Mouse (Mus musculus): ENCODE measurements around the gene Tifab. TPM values are rescaled to one million over a fixed set of nuclear protein-coding genes. Genes with fewer than 3 reads are reported as not detected.

The Tifab gene
- polyA plus RNA-seq, 1 experiment = 6.6 TPM

- Histone ChIP-seq H3K9me3 (no peaks in the 10 kb centered on the region), H3K36me3 (replicated peaks; ENCODE audit: low read length) (no peaks in the 10 kb centered on the region), H3K27me3 (replicated peaks) (no peaks in the 10 kb centered on the region), H3K4me1 (peaks cover 38% of the 10 kb centered on the region), H3K4me3 (replicated peaks) (no peak overlapping the region)
- TF ChIP-seq GATA1 (IDR thresholded peaks at IDR 0.05; ENCODE audit: borderline replicate concordance, low read length) (no peak), FLI1 (IDR thresholded peaks at IDR 0.05; ENCODE audit: low read length) (no peak)
These were observed 35.6 kb downstream of the Tifab start for GRCm38 (mm10) chr13:56143151-56143513.

DNA sequence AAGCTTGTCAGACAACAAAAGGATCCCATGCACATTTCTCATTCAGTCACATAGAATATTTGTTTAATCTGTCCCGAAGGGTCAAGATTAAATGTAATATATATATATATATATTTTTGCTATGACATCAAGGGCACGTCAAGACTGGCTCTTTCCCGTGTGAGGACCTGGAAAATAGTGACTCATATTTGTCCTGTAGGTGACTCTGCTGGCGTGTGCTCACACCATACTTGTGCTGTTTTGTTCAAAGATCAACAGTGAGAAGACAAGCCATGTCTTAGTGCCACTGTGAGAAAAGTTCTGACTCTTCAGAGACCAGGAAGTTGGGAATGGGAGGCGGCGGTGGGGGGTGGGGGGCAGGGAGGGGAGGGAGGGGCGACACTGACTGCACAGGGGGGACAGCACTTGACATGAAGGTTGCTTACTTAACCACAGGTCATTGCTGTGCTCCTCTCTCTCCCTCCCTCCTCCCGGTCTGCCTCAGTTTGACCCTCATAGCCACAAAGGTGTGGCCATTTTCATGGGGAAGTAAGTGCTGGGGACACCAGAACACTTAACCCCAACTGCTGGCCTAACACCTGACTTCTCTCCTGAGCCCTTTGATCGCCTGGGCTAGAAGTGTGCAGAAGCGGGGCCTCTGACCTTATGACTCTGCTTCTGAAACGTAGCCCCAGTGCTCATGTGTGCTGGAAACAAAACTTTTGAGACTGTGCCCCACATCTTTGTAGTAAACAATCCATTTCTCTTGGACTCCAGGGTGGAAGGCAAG, 36.1 kb downstream of the Tifab start:
- H3K36me3 ChIP-seq (replicated peaks; ENCODE audit: low read length) = no peaks in the 10 kb centered on the region
- peaks cover 32% of the 10 kb centered on the region for H3K4me1 ChIP-seq
- no peaks in the 10 kb centered on the region for H3K9me3 ChIP-seq
- no peaks in the 10 kb centered on the region for H3K27me3 ChIP-seq (replicated peaks)
- no peak for TF ChIP-seq FLI1 (IDR thresholded peaks at IDR 0.05; ENCODE audit: low read length)
- TF ChIP-seq GATA1 (IDR thresholded peaks at IDR 0.05; ENCODE audit: borderline replicate concordance, low read length) = no peak
- H3K4me3 ChIP-seq (replicated peaks) = no peak overlapping the region

DNA sequence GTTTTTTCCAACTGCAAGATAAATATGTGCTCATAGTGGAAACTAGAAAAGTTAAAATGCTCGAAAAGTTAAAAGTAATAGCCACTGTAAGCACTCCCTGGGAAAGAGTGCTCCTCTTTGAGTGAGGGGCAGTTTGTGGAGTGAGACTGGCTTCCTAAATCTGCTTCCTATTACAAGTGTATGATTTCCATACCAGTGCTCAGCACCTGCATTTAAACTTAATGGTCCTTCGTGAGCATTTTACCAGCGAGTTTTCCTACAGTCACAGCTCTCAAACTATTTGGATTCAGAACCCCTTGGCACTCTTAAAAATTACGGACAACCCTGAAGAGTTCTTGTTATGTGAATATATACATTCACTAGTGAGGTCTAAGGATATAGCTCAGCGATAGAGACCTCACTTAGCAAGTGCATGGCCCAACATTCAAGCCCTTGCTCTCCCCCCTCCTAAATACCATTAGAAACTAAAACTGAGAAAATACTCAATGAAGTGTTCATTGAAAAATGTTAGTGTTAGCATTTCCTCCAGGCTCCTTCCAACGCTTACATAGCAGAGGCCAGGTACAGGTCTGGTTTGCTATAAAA, 39.4 kb downstream of the Tifab start:
- no peaks in the 10 kb centered on the region for H3K27me3 ChIP-seq (replicated peaks)
- no peaks in the 10 kb centered on the region for H3K9me3 ChIP-seq
- no peak overlapping the region for H3K4me3 ChIP-seq (replicated peaks)
- no peaks in the 10 kb centered on the region for H3K36me3 ChIP-seq (replicated peaks; ENCODE audit: low read length)
- H3K4me1 ChIP-seq = peaks cover 20% of the 10 kb centered on the region
- no peak for TF ChIP-seq FLI1 (IDR thresholded peaks at IDR 0.05; ENCODE audit: low read length)
- TF ChIP-seq GATA1 (IDR thresholded peaks at IDR 0.05; ENCODE audit: borderline replicate concordance, low read length) = no peak

GRCm38 (mm10) chr13:56136200-56136599, 42.5 kb downstream of the Tifab start, which contains the start of gene H2afy:
TSS of gene H2afy (minus strand) at chr13:56136361.
- Histone ChIP-seq H3K4me3 (replicated peaks) (peak within 1 kb of the TSS; percentile 97), H3K27me3 (replicated peaks) (no peaks in the 10 kb centered on the region), H3K36me3 (replicated peaks; ENCODE audit: low read length) (peaks cover 7% of the 10 kb centered on the region), H3K9me3 (no peaks in the 10 kb centered on the region), H3K4me1 (peaks cover 42% of the 10 kb centered on the region)
- TF ChIP-seq FLI1 (IDR thresholded peaks at IDR 0.05; ENCODE audit: low read length) (no peak), GATA1 (IDR thresholded peaks at IDR 0.05; ENCODE audit: borderline replicate concordance, low read length) (no peak)

- H3K9me3 ChIP-seq = no peaks in the 10 kb centered on the region
- H3K36me3 ChIP-seq (replicated peaks; ENCODE audit: low read length) = peaks cover 13% of the 10 kb centered on the region
- peak overlapping the region; percentile 97 for H3K4me3 ChIP-seq (replicated peaks)
- TF ChIP-seq GATA1 (IDR thresholded peaks at IDR 0.05; ENCODE audit: borderline replicate concordance, low read length) = no peak
- no peak for TF ChIP-seq FLI1 (IDR thresholded peaks at IDR 0.05; ENCODE audit: low read length)
- H3K27me3 ChIP-seq (replicated peaks) = no peaks in the 10 kb centered on the region
- H3K4me1 ChIP-seq = peaks cover 48% of the 10 kb centered on the region
These were observed 43.2 kb downstream of the Tifab start for GRCm38 (mm10) chr13:56135231-56136052.

- Histone ChIP-seq H3K36me3 (replicated peaks; ENCODE audit: low read length) (peaks cover 20% of the 10 kb centered on the region), H3K4me1 (peaks cover 56% of the 10 kb centered on the region)
- no peak for TF ChIP-seq FLI1 (IDR thresholded peaks at IDR 0.05; ENCODE audit: low read length)
- TF ChIP-seq GATA1 (IDR thresholded peaks at IDR 0.05; ENCODE audit: borderline replicate concordance, low read length) = no peak
These were observed 44.0 kb downstream of the Tifab start for GRCm38 (mm10) chr13:56134631-56135181.

DNA sequence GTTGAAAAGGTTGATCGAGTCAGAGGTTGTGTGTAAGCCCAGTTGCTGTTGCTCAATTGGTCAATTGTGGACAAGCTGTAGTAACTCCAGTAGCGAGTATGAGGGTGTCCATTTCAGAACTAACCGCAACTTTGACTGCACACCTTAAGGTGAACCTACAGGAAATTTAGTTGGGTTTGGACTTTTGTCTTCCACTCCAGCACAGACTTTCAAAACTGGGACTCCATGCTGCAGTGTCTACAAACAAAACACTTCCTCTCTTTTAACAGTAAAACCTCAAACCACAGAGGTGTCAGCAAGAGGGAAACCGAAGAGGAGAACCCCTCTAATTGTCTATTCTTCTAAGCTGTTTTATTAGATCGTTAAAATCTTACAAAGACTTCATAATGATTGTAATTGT, 44.7 kb downstream of the Tifab start:
- Histone ChIP-seq H3K4me3 (replicated peaks) (peak overlapping the region; percentile 97), H3K9me3 (no peaks in the 10 kb centered on the region), H3K27me3 (replicated peaks) (no peaks in the 10 kb centered on the region), H3K36me3 (replicated peaks; ENCODE audit: low read length) (peaks cover 23% of the 10 kb centered on the region), H3K4me1 (peaks cover 59% of the 10 kb centered on the region)
- no peak for TF ChIP-seq FLI1 (IDR thresholded peaks at IDR 0.05; ENCODE audit: low read length)
- TF ChIP-seq GATA1 (IDR thresholded peaks at IDR 0.05; ENCODE audit: borderline replicate concordance, low read length) = no peak

More at GRCm38 (mm10) chr13:56134631-56135181, 44.0 kb downstream of the Tifab start:
- peak overlapping the region; percentile 97 for H3K4me3 ChIP-seq (replicated peaks)
- H3K27me3 ChIP-seq (replicated peaks) = no peaks in the 10 kb centered on the region
- H3K9me3 ChIP-seq = no peaks in the 10 kb centered on the region

GRCm38 (mm10) chr13:56132941-56133340, 45.7 kb downstream of the Tifab start:
- Histone ChIP-seq H3K4me1 (peaks cover 63% of the 10 kb centered on the region), H3K27me3 (replicated peaks) (no peaks in the 10 kb centered on the region), H3K4me3 (replicated peaks) (peak overlapping the region; percentile 86), H3K36me3 (replicated peaks; ENCODE audit: low read length) (peaks cover 32% of the 10 kb centered on the region), H3K9me3 (no peaks in the 10 kb centered on the region)
- TF ChIP-seq FLI1 (IDR thresholded peaks at IDR 0.05; ENCODE audit: low read length) (no peak), GATA1 (IDR thresholded peaks at IDR 0.05; ENCODE audit: borderline replicate concordance, low read length) (no peak)

DNA sequence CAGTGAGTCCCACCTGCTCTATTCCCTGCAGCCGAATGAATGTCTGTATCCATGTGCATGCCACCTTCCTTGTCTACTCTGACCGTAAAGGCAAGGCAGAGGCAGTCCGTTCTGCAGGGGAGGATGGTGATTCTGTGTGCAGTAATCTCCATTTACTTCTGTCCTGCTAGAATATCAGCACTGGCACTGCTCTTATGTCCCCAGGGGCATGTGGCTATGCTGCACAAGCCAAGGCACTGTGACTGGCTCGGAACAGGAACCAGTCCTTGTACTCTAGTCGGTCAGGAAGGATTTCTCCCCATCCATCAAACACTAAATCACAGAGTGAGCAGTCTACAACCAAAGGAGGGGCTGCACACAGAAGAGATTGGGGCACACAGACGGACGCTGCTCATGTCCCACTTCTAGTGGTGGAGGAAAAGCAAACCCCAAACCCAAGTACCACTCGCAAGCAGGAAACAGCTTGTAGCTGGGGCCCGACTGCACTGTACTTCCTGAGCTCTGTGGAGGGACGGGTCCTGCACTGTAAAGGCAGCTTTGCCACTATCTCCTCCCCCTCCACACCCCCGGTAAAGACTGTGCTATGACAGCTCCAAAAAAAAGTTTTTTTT, 46.3 kb downstream of the Tifab start:
- peak overlapping the region; percentile 84 for H3K4me3 ChIP-seq (replicated peaks)

More for the DNA sequence above, 46.3 kb downstream of the Tifab start:
- TF ChIP-seq FLI1 (IDR thresholded peaks at IDR 0.05; ENCODE audit: low read length) = no peak
- no peak for TF ChIP-seq GATA1 (IDR thresholded peaks at IDR 0.05; ENCODE audit: borderline replicate concordance, low read length)
- Histone ChIP-seq H3K27me3 (replicated peaks) (no peaks in the 10 kb centered on the region), H3K9me3 (no peaks in the 10 kb centered on the region), H3K36me3 (replicated peaks; ENCODE audit: low read length) (peaks cover 37% of the 10 kb centered on the region), H3K4me1 (peaks cover 63% of the 10 kb centered on the region)

All from megakaryocyte, embryonic 14.5 days (primary cell).